Mouse (Mus musculus) cerebellum, postnatal 10 days (tissue): ENCODE data around the gene Dhrs9.

Experiments used
- DNase-seq, 2 experiments: peaks; one replicate each; pipeline ENCODE4 v3.0.0; 2021; ENCODE audit warnings: mixed read lengths in 2 of 2

Gene Dhrs9

DNA sequence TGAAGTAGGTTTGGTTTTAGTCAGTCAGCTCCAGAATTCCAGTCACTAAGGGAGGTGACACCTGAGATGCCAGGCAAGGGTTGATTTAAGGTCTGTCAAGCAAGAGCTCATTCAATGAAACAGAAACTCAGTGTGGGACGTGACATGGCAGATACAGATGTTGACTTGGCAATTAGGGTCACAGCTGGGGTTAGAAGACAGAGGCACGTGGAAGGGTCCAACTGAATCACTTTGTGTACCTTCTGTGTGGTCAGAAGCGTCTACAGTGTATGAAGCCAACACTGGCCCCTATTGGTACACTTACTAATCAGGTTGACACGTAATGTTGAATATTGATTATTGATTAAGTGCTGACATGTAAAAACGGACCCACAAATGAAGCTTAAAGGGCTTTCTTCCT is 44.6 kb downstream of the Dhrs9 start:
- DNase-seq = no peak

DNA sequence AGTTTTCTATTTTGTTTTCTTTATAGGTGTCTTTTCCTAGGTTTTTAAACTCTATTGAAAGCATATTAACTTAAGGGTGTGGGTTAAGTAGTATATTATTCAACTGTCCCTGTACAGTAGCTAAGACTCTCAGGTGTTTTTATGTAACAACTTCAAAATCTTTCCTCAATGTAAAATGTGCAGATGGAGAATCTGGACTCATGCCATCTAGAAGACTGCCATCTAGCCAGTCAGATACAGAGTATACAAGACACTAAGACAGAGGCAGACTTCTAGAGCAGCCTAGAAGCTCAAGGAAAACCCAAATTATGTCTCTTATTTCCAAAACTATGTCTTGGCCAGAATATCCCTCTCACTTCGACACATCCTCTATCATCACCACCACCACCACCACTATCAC is 45.8 kb downstream of the Dhrs9 start:
- peak; percentile 29 to 40 for DNase-seq

DNA sequence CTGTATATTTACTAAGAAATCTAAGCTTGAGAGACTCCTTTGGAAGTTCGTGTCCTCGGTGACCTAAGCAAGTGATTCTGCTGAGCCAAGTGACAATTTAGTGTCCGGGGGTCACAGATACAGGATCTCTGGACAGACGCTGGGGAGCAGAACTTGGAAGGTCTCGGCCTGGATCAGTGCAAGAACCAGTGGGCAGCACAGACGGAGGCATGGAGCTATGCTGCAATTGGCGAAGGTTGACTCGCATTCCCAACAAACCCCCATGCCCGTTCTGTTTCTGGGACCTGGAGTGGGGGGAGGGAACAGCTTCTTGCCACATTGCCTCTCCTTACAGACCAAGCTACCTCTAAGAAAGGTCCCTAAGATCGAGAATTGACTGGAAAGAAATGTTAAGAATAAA is 46.9 kb downstream of the Dhrs9 start:
- no peak for DNase-seq

DNA sequence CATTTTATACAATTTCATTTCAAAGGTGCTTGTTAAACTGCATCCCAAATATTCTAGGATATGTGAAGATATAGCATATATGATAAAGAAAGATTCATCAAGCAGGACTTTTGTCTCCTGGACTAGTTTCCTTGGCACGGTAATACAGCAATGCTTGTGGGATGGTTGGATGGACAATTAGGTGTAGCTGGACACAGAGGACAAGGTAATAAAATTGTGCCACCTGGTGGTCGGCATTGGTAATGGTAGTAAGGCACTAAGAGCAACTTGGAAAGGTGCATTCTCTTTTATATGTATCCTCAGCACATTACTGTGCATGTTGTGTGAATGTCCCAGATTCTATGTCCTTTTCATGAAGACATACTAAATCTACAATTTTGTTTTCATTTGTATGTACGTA is 47.9 kb downstream of the Dhrs9 start:
- DNase-seq = peak; percentile 90 to 93

DNA sequence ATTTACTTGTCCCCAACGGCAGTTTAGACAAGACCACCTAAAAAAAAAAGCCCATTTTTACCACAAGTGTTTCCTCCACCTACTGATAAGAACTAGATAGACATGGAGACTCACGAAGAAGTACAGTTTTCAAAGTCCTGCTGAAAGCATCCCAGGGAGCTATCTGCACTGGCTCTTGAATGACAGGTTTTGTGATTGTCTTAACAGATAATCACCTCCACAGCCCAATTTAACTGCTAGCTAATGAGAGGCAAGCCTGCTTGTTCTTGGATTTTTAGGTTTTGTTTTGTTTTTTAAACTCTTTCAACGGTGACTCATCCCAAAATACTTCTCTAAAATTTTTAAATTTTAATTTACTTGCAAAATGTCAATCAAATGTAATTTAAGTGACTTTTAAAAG is 61.4 kb downstream of the Dhrs9 start:
- no peak for DNase-seq

DNA sequence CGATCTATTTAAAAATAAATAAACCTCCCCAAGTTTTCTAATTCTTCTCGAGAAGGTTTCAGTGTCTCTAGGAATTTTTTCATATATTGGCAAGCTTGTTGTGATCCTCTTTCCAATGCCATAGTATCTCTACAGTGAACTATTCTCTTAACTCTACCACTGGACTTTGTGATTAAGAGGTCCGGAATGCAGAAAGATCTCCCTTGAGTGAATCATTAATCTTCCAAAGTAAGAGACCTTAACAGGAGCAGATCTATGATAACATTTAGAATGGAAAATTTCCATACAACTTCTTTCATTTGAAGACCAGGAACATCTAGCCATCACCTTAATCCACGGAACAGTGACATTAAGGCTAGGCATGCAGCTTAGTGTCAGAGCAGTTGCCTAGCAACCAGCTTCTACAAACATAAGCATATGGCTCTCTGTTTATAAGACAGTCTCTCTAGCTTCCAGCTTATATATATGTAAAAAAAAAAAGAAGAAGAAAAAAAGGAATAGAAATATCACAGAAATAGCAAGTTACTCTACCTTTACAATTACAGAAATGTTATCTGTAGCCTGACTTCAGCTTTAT is 65.7 kb downstream of the Dhrs9 start:
- no peak for DNase-seq

DNA sequence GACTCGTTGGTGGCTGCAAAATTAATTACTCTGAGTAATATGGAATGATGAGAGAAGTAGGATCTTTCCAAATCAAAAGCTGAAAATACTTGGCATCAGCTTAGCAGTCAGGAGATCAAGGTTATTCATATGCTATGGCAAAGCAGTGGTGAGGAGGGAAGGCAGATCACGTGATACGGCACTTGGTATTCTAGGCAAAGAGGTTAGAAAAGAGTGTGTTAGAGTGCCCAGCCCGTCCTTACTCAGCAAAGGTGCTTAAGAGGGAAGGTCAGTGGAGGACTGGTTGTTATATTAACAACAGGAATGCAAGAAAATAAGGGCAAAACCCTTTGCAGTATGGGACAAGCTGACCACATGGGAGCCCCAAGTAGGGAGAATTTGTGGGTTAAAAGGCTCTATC is 68.3 kb downstream of the Dhrs9 start:
- no peak for DNase-seq

DNA sequence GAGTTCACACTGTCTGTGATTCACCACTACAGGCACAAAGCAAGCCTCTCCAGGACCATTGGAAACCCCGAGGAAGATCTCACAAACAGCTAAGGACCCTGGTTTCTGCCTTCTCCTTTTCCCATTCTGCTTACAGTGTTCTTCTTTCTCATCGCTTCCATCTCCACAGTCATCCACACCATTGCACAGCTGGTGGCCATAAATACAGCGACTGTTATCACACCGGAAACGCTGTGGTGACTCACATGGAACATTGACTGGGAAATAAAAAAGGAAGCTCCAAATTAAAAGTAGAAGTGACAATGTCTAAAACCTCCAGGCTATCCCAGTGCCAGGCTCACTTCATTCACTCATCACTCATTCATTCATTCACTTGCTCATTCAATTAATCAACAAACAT is 70.9 kb downstream of the Dhrs9 start:
- no peak for DNase-seq
